Mouse (Mus musculus): ENCODE results near the gene Rps27l. TPM values are rescaled to one million over a fixed set of nuclear protein-coding genes. Genes with fewer than 3 reads are reported as not detected.

Gene Rps27l
- polyA plus RNA-seq, 1 experiment, result 1,028 TPM

DNA sequence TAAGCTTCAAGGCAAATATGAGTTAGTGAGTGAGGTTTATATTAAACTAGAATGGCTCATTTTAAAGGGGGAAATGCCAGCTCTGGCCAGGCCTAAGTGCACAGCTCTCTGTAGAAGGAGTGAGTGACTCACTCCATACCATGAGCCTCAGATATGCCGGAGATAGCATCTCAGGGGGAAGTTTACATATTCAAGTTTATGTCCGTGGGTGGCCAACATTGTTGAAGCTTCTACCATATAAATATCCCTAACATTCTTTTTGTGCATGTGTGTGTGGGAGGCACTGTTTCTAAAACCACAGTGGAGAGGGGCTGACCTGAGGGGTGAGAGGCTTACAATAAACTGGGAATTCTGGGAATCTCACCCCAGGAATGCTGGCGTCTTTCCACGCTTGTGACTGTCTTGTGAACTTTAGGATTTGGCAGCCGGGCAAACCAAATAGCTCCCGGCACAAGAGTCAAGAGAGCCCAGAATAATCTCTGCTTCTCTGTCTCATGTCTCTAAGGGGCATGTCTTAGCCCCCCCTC is 43.1 kb downstream of the Rps27l start:
- no peak for TF ChIP-seq MYOG (IDR thresholded peaks at IDR 0.05; ENCODE audit: control insufficient read depth, extremely low read depth, insufficient read length)
- TF ChIP-seq MYOD1 (IDR thresholded peaks at IDR 0.05; ENCODE audit: control insufficient read depth, insufficient read length, low read depth), result no peak
- peak; percentile 23 for TF ChIP-seq USF1 (IDR thresholded peaks at IDR 0.05; ENCODE audit: low read depth)
- TF ChIP-seq CTCF (IDR thresholded peaks at IDR 0.05; ENCODE audit: control insufficient read depth, insufficient read depth, insufficient read length), result no peak
- TF ChIP-seq MAX (IDR thresholded peaks at IDR 0.05), result peak; percentile 27
- no peak for TF ChIP-seq CEBPB (IDR thresholded peaks at IDR 0.05; ENCODE audit: low read depth)
- TF ChIP-seq FOSL1 (IDR thresholded peaks at IDR 0.05; ENCODE audit: insufficient read depth, low read length, poor library complexity, severe bottlenecking), result peak; percentile 5

GRCm38 (mm10) chr9:66989581-66989980 is 43.7 kb downstream of the Rps27l start:
- no peak for TF ChIP-seq MYOD1 (IDR thresholded peaks at IDR 0.05; ENCODE audit: control insufficient read depth, insufficient read length, low read depth)
- no peak for TF ChIP-seq MYOG (IDR thresholded peaks at IDR 0.05; ENCODE audit: control insufficient read depth, extremely low read depth, insufficient read length)
- TF ChIP-seq CTCF (IDR thresholded peaks at IDR 0.05; ENCODE audit: control insufficient read depth, insufficient read depth, insufficient read length), result no peak
- TF ChIP-seq USF1 (IDR thresholded peaks at IDR 0.05; ENCODE audit: low read depth), result no peak
- no peak for TF ChIP-seq MAX (IDR thresholded peaks at IDR 0.05)
- TF ChIP-seq CEBPB (IDR thresholded peaks at IDR 0.05; ENCODE audit: low read depth), result no peak
- no peak for TF ChIP-seq FOSL1 (IDR thresholded peaks at IDR 0.05; ENCODE audit: insufficient read depth, low read length, poor library complexity, severe bottlenecking)
- Histone ChIP-seq H3K79me2 (ENCODE audit: control insufficient read depth, insufficient read depth) (no peaks in the 10 kb centered on the region), H3K4me3 (ENCODE audit: insufficient read depth, poor library complexity, severe bottlenecking) (no peak overlapping the region), H3ac (ENCODE audit: control insufficient read depth, insufficient read length, low read depth) (peak overlapping the region; percentile 24), H3K79me3 (ENCODE audit: low read depth) (no peaks in the 10 kb centered on the region), H3K36me3 (ENCODE audit: control insufficient read depth, insufficient read depth) (no peaks in the 10 kb centered on the region), H3K27me3 (ENCODE audit: control insufficient read depth, insufficient read depth, insufficient read length) (no peaks in the 10 kb centered on the region)

More for the DNA sequence above, 43.1 kb downstream of the Rps27l start:
- H3K79me2 ChIP-seq (ENCODE audit: control insufficient read depth, insufficient read depth), result no peaks in the 10 kb centered on the region
- no peaks in the 10 kb centered on the region for H3K79me3 ChIP-seq (ENCODE audit: low read depth)
- no peaks in the 10 kb centered on the region for H3K36me3 ChIP-seq (ENCODE audit: control insufficient read depth, insufficient read depth)
- H3K27me3 ChIP-seq (ENCODE audit: control insufficient read depth, insufficient read depth, insufficient read length), result no peaks in the 10 kb centered on the region
- H3ac ChIP-seq (ENCODE audit: control insufficient read depth, insufficient read length, low read depth), result no peak overlapping the region
- H3K4me3 ChIP-seq (ENCODE audit: insufficient read depth, poor library complexity, severe bottlenecking), result no peak overlapping the region

GRCm38 (mm10) chr9:66990046-66990445 is 44.2 kb downstream of the Rps27l start:
- no peaks in the 10 kb centered on the region for H3K27me3 ChIP-seq (ENCODE audit: control insufficient read depth, insufficient read depth, insufficient read length)
- H3K79me3 ChIP-seq (ENCODE audit: low read depth), result no peaks in the 10 kb centered on the region
- TF ChIP-seq USF1 (IDR thresholded peaks at IDR 0.05; ENCODE audit: low read depth) (peak; percentile 93), CTCF (IDR thresholded peaks at IDR 0.05; ENCODE audit: control insufficient read depth, insufficient read depth, insufficient read length) (no peak), MAX (IDR thresholded peaks at IDR 0.05) (no peak), CEBPB (IDR thresholded peaks at IDR 0.05; ENCODE audit: low read depth) (no peak), FOSL1 (IDR thresholded peaks at IDR 0.05; ENCODE audit: insufficient read depth, low read length, poor library complexity, severe bottlenecking) (peak; percentile 15), MYOD1 (IDR thresholded peaks at IDR 0.05; ENCODE audit: control insufficient read depth, insufficient read length, low read depth) (peak; percentile 58)
- no peak overlapping the region for H3K4me3 ChIP-seq (ENCODE audit: insufficient read depth, poor library complexity, severe bottlenecking)
- no peak overlapping the region for H3ac ChIP-seq (ENCODE audit: control insufficient read depth, insufficient read length, low read depth)
- no peaks in the 10 kb centered on the region for H3K79me2 ChIP-seq (ENCODE audit: control insufficient read depth, insufficient read depth)
- no peaks in the 10 kb centered on the region for H3K36me3 ChIP-seq (ENCODE audit: control insufficient read depth, insufficient read depth)

DNA sequence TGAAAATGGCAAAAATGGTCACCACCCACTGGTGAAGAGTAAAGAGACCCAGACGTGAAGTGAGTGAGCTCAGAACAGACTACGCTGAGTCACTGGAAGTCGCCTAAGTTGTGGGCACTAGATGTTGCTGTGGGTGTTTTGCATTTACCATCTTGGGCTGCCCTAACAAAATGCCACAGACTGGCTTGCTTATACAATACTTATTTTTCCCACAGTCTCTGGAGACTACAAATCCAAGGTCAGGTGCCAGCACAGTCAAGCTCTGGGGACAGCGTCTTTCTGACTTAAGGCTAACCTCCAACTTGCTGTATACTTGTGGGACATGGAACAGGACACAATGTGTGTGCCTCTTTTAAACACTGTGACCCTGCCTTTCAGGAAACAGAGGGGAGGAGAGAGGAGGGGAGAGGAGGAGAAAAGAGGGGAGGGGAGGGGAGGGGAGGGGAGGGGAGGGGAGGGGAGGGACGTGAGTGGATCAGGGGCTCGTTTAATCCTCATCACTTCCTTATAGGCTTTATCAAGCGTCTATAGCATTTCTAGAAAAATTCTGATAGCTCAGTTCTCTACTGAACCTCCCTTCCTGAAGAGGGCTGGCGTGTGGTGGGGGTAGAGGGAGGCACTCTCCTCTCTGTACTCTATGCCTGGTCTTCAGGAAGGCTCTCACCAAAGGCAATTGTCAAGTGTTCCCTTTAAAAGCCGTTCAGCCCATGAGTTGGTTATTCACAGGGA is 45.3 kb downstream of the Rps27l start:
- Histone ChIP-seq H3K79me3 (ENCODE audit: low read depth) (no peaks in the 10 kb centered on the region), H3ac (ENCODE audit: control insufficient read depth, insufficient read length, low read depth) (no peak overlapping the region), H3K4me3 (ENCODE audit: insufficient read depth, poor library complexity, severe bottlenecking) (no peak overlapping the region), H3K27me3 (ENCODE audit: control insufficient read depth, insufficient read depth, insufficient read length) (no peaks in the 10 kb centered on the region), H3K79me2 (ENCODE audit: control insufficient read depth, insufficient read depth) (no peaks in the 10 kb centered on the region), H3K36me3 (ENCODE audit: control insufficient read depth, insufficient read depth) (no peaks in the 10 kb centered on the region)
- no peak for TF ChIP-seq FOSL1 (IDR thresholded peaks at IDR 0.05; ENCODE audit: insufficient read depth, low read length, poor library complexity, severe bottlenecking)
- TF ChIP-seq MYOD1 (IDR thresholded peaks at IDR 0.05; ENCODE audit: control insufficient read depth, insufficient read length, low read depth), result peak; percentile 8
- TF ChIP-seq MAX (IDR thresholded peaks at IDR 0.05), result peak; percentile 37
- no peak for TF ChIP-seq CTCF (IDR thresholded peaks at IDR 0.05; ENCODE audit: control insufficient read depth, insufficient read depth, insufficient read length)
- peak; percentile 19 for TF ChIP-seq USF1 (IDR thresholded peaks at IDR 0.05; ENCODE audit: low read depth)
- no peak for TF ChIP-seq CEBPB (IDR thresholded peaks at IDR 0.05; ENCODE audit: low read depth)

DNA sequence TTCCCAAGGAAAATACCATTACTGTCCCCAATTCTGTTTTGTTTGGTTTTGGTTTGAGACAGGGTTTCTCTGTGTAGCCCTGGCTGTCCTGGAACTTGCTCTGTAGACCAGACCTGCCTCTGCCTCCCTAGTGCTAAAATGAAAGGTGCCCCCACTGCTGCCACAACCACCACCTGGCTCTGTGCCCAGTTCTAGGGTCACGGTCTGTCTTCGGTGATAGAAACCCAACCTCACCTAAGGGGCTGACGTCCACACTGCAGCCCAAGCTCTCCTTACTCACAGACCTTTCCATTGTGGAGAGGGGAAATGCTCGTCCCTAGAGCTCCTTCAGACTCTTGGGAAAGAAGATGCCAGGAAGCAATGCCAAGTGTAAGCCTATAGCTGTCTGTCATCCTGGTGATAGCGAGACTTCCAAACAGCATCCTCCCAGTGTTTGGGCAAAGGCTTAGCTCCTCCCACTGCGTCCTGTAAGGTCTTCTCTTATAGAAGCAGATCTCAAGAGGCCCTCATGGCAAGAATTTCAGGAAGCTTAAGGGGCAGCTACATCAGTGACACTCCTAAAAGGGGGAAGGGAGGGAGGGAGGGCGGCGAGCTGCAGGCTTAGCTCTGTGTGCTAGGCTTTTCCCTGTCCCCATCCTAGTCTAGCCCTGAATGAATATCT is 46.0 kb downstream of the Rps27l start:
- TF ChIP-seq MYOD1 (IDR thresholded peaks at IDR 0.05; ENCODE audit: control insufficient read depth, insufficient read length, low read depth) (no peak), USF1 (IDR thresholded peaks at IDR 0.05; ENCODE audit: low read depth) (no peak), FOSL1 (IDR thresholded peaks at IDR 0.05; ENCODE audit: insufficient read depth, low read length, poor library complexity, severe bottlenecking) (no peak), CTCF (IDR thresholded peaks at IDR 0.05; ENCODE audit: control insufficient read depth, insufficient read depth, insufficient read length) (no peak)
- H3ac ChIP-seq (ENCODE audit: control insufficient read depth, insufficient read length, low read depth), result no peak overlapping the region
- H3K79me3 ChIP-seq (ENCODE audit: low read depth), result no peaks in the 10 kb centered on the region
- H3K27me3 ChIP-seq (ENCODE audit: control insufficient read depth, insufficient read depth, insufficient read length), result no peaks in the 10 kb centered on the region
- no peak overlapping the region for H3K4me3 ChIP-seq (ENCODE audit: insufficient read depth, poor library complexity, severe bottlenecking)
- H3K79me2 ChIP-seq (ENCODE audit: control insufficient read depth, insufficient read depth), result no peaks in the 10 kb centered on the region
- no peaks in the 10 kb centered on the region for H3K36me3 ChIP-seq (ENCODE audit: control insufficient read depth, insufficient read depth)

Other genes starting within 250 kb of the Rps27l start
- gene Car12, start 232.4 kb upstream of the Rps27l start, polyA plus RNA-seq (2012; fragmentation: generic; extraction: Trizol), result 0.06 TPM
- gene Aph1b, start 150.6 kb upstream of the Rps27l start, polyA plus RNA-seq (2012; fragmentation: generic; extraction: Trizol), result 3.2 TPM
- gene Gm10647, start 149.0 kb upstream of the Rps27l start, polyA plus RNA-seq (2012; fragmentation: generic; extraction: Trizol), result not detected
- 0.49 TPM for gene Aph1c, start 111.4 kb upstream of the Rps27l start, polyA plus RNA-seq (2012; fragmentation: generic; extraction: Trizol)
- gene Rab8b, start 26.4 kb upstream of the Rps27l start, polyA plus RNA-seq (2012; fragmentation: generic; extraction: Trizol), result 4.1 TPM
- gene Lactb, start 29.4 kb downstream of the Rps27l start, polyA plus RNA-seq (2012; fragmentation: generic; extraction: Trizol), result 7.5 TPM
- 1,080 TPM for gene Tpm1, start 103.3 kb downstream of the Rps27l start, polyA plus RNA-seq (2012; fragmentation: generic; extraction: Trizol)